Mouse (Mus musculus): ENCODE results near the gene Stard13. TPM values are rescaled to one million over a fixed set of nuclear protein-coding genes. Genes with fewer than 3 reads are reported as not detected.

The Stard13 gene
- polyA plus RNA-seq, 1 experiment from 2014 or later: 3.7 TPM

DNA sequence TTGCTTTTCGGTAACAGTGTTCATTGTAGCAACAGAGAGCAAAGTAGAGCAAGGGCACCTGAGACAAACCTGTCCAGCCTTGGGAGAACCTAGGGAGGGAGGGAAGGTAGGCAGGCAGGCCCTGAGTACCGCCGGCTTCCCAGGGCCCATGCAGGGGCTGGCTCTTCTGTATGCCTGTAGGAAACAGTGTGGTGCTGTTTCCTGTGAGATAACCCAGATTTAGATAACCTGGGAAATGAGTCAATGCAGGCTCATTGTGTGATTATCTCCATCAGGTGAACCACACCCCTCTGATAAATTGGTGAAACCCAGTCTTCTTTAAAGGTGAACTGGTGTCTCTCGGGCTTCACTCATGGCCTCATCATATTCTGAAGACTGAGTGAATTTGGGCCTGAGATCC, 207.6 kb downstream of the Stard13 start:
- TF ChIP-seq CTCF (IDR thresholded peaks at IDR 0.05; ENCODE audit: low read depth): no peak
- H3K36me3 ChIP-seq (ENCODE audit: control insufficient read depth, insufficient read depth): no peaks in the 10 kb centered on the region
- H3K4me3 ChIP-seq (ENCODE audit: low read depth, low read length): no peak overlapping the region
- no peak overlapping the region for H3K9ac ChIP-seq (ENCODE audit: low read depth, low read length)
- no peak for ATAC-seq
- no peak overlapping the region for H3K27ac ChIP-seq (ENCODE audit: low read depth, low read length)
- H3K9me3 ChIP-seq (ENCODE audit: control insufficient read depth): no peaks in the 10 kb centered on the region
- no peaks in the 10 kb centered on the region for H3K4me1 ChIP-seq (replicated peaks; ENCODE audit: control insufficient read depth, insufficient read depth, low read length)
- no peaks in the 10 kb centered on the region for H3K27me3 ChIP-seq (replicated peaks; ENCODE audit: control insufficient read depth, insufficient read depth, low read length)
- H3K4me2 ChIP-seq (replicated peaks; ENCODE audit: low read depth): no peak overlapping the region
- WGBS: 53% methylated on average over 4 of the region's 4 CpGs

DNA sequence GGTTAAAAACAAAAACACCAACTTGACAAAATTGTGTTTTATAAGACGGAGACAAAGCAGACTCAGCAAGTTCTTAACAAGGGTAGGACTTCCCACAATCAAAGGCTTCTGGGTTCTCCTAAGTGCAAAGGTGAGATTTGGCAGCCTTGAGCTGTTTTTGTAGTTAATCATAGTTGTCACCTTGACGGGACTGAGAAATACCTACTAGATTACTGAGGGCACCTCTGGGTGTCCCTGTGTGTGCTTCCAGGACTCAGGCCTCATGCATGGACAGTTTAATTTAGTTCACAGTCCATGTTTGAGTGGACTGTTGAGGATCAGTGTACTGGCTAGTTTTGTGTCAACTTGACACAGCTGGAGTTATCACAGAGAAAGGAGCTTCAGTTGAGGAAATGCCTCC, 209.2 kb downstream of the Stard13 start:
- no peak overlapping the region for H3K9ac ChIP-seq (ENCODE audit: low read depth, low read length)
- H3K27me3 ChIP-seq (replicated peaks; ENCODE audit: control insufficient read depth, insufficient read depth, low read length): no peaks in the 10 kb centered on the region
- WGBS: 61% methylated on average over 2 of the region's 2 CpGs
- ATAC-seq: no peak
- H3K9me3 ChIP-seq (ENCODE audit: control insufficient read depth): no peaks in the 10 kb centered on the region
- TF ChIP-seq CTCF (IDR thresholded peaks at IDR 0.05; ENCODE audit: low read depth): no peak
- H3K27ac ChIP-seq (ENCODE audit: low read depth, low read length): no peak overlapping the region
- no peaks in the 10 kb centered on the region for H3K4me1 ChIP-seq (replicated peaks; ENCODE audit: control insufficient read depth, insufficient read depth, low read length)
- no peak overlapping the region for H3K4me3 ChIP-seq (ENCODE audit: low read depth, low read length)
- H3K36me3 ChIP-seq (ENCODE audit: control insufficient read depth, insufficient read depth): no peaks in the 10 kb centered on the region
- no peak overlapping the region for H3K4me2 ChIP-seq (replicated peaks; ENCODE audit: low read depth)

DNA sequence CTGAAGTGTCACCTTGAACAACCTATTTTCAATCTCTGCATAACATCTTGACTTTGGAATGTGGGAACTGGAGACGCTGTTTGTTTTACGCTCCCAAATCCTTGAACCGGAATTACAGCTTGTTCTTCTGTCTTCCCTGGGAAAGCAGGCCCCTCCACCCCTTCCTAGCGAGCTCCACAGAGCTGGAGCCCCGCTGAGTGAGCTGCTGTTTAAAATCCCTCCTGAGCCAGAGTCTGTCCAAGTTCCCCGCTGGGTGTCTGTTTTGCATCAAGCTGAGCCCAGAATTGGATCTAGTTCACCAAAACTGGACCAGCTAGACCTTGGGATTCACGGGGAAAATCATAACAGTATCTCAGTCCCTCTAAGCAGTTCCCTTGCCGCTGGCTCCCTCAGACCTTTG, 210.2 kb downstream of the Stard13 start:
- no peak overlapping the region for H3K9ac ChIP-seq (ENCODE audit: low read depth, low read length)
- H3K9me3 ChIP-seq (ENCODE audit: control insufficient read depth): no peaks in the 10 kb centered on the region
- no peaks in the 10 kb centered on the region for H3K4me1 ChIP-seq (replicated peaks; ENCODE audit: control insufficient read depth, insufficient read depth, low read length)
- no peak overlapping the region for H3K27ac ChIP-seq (ENCODE audit: low read depth, low read length)
- H3K27me3 ChIP-seq (replicated peaks; ENCODE audit: control insufficient read depth, insufficient read depth, low read length): no peaks in the 10 kb centered on the region
- H3K4me2 ChIP-seq (replicated peaks; ENCODE audit: low read depth): no peak overlapping the region
- 27% methylated on average over 8 of the region's 8 CpGs for WGBS
- no peak for TF ChIP-seq CTCF (IDR thresholded peaks at IDR 0.05; ENCODE audit: low read depth)
- no peaks in the 10 kb centered on the region for H3K36me3 ChIP-seq (ENCODE audit: control insufficient read depth, insufficient read depth)
- H3K4me3 ChIP-seq (ENCODE audit: low read depth, low read length): no peak overlapping the region
- ATAC-seq: no peak

DNA sequence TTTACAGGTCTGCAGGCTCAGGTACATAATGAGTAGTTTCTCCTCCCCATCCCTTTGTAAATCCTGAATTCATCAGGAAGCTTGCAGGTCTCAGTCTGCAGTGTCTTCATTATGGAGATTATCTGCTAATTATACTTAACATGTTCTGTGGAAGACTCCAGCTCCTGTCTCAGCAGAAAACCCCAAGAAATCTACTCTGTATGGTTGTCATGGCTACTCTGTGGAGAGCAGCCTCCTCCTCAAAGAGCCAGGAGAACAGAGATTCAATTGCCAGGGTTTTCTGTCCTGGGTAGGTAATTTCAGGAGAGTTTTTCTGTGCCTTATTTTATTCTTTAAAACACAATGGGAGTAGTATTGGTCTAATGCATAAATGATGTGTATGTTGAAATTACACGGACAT, 210.7 kb downstream of the Stard13 start:
- no peaks in the 10 kb centered on the region for H3K9me3 ChIP-seq (ENCODE audit: control insufficient read depth)
- 44% methylated on average over 1 of the region's 1 CpGs for WGBS
- no peak overlapping the region for H3K9ac ChIP-seq (ENCODE audit: low read depth, low read length)
- TF ChIP-seq CTCF (IDR thresholded peaks at IDR 0.05; ENCODE audit: low read depth): no peak
- no peak overlapping the region for H3K4me3 ChIP-seq (ENCODE audit: low read depth, low read length)
- no peaks in the 10 kb centered on the region for H3K4me1 ChIP-seq (replicated peaks; ENCODE audit: control insufficient read depth, insufficient read depth, low read length)
- ATAC-seq: no peak
- H3K27me3 ChIP-seq (replicated peaks; ENCODE audit: control insufficient read depth, insufficient read depth, low read length): no peaks in the 10 kb centered on the region
- no peak overlapping the region for H3K4me2 ChIP-seq (replicated peaks; ENCODE audit: low read depth)
- no peak overlapping the region for H3K27ac ChIP-seq (ENCODE audit: low read depth, low read length)
- no peaks in the 10 kb centered on the region for H3K36me3 ChIP-seq (ENCODE audit: control insufficient read depth, insufficient read depth)

DNA sequence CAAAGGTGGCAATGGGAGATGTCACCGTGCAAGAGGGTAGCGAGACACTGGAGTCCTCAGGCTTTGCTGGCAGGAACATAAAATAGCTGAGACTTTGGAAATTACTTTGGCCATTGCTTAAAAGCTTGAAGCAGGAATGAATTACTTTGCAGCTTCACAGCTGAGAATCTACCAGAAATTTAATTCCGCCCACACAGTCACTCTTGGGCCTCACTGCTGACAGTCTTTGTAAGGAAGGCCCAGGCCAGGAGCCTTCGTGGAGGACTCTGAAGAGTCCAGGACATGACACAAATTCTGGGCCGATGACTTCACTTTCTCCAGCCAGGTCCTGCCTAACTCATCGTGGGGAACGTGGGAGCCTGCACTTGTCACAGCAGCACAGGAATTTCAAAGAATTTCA, 211.6 kb downstream of the Stard13 start:
- WGBS: 81% methylated on average over 7 of the region's 7 CpGs
- Histone ChIP-seq H3K27ac (ENCODE audit: low read depth, low read length) (no peak overlapping the region), H3K4me3 (ENCODE audit: low read depth, low read length) (no peak overlapping the region), H3K9ac (ENCODE audit: low read depth, low read length) (no peak overlapping the region), H3K36me3 (ENCODE audit: control insufficient read depth, insufficient read depth) (no peaks in the 10 kb centered on the region), H3K27me3 (replicated peaks; ENCODE audit: control insufficient read depth, insufficient read depth, low read length) (no peaks in the 10 kb centered on the region), H3K9me3 (ENCODE audit: control insufficient read depth) (no peaks in the 10 kb centered on the region), H3K4me1 (replicated peaks; ENCODE audit: control insufficient read depth, insufficient read depth, low read length) (no peaks in the 10 kb centered on the region), H3K4me2 (replicated peaks; ENCODE audit: low read depth) (no peak overlapping the region)
- no peak for ATAC-seq
- no peak for TF ChIP-seq CTCF (IDR thresholded peaks at IDR 0.05; ENCODE audit: low read depth)

DNA sequence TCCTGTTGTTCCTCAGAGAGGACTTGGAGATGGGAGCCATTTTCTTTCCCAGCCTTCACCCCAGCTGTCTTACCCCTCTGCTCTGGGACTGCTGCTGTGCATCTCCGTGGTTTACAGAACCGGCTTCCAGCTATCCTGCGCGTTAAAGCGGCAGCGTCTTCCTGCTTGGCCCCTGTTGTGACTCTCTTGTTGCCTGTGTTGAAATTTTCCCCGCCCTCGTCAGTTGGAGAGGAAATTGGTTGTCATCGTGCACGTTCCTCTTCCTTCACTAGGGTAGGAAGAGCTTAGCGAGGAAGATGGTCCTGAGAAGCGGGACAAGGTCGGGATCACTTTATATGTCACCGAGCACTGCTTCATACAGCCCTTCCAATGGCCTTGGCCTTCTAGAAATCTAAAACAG, 212.8 kb downstream of the Stard13 start:
- Histone ChIP-seq H3K27me3 (replicated peaks; ENCODE audit: control insufficient read depth, insufficient read depth, low read length) (no peaks in the 10 kb centered on the region), H3K4me1 (replicated peaks; ENCODE audit: control insufficient read depth, insufficient read depth, low read length) (no peaks in the 10 kb centered on the region), H3K9ac (ENCODE audit: low read depth, low read length) (no peak overlapping the region), H3K9me3 (ENCODE audit: control insufficient read depth) (no peaks in the 10 kb centered on the region), H3K36me3 (ENCODE audit: control insufficient read depth, insufficient read depth) (no peaks in the 10 kb centered on the region), H3K4me2 (replicated peaks; ENCODE audit: low read depth) (no peak overlapping the region), H3K4me3 (ENCODE audit: low read depth, low read length) (no peak overlapping the region), H3K27ac (ENCODE audit: low read depth, low read length) (no peak overlapping the region)
- WGBS: 74% methylated on average over 14 of the region's 14 CpGs
- TF ChIP-seq CTCF (IDR thresholded peaks at IDR 0.05; ENCODE audit: low read depth): no peak
- no peak for ATAC-seq

All from intestine, postnatal 0 days (tissue).